Mouse (Mus musculus): Measurements from ENCODE around the gene Sv2b.
"Not testable (repeated sequence)": the region's sequence is repeated elsewhere in the genome, so short reads cannot be mapped to it uniquely, and the experiment has no call there.

Gene Sv2b

GRCm38 (mm10) chr7:75207965-75208644 is 101.0 kb downstream of the Sv2b start:
- no peak for DNase-seq

GRCm38 (mm10) chr7:75206671-75207070 is 102.4 kb downstream of the Sv2b start:
- no peak for DNase-seq

- no peak for DNase-seq
Observed at GRCm38 (mm10) chr7:75205386-75205785, 103.7 kb downstream of the Sv2b start.

- DNase-seq: not testable (repeated sequence)
Observed at GRCm38 (mm10) chr7:75194919-75195230, 114.2 kb downstream of the Sv2b start.

GRCm38 (mm10) chr7:75194158-75194918 is 114.7 kb downstream of the Sv2b start:
- DNase-seq: no peak

- no peak for DNase-seq
Observed at GRCm38 (mm10) chr7:75190192-75190591, 118.9 kb downstream of the Sv2b start.

GRCm38 (mm10) chr7:75175042-75175441 is 134.0 kb downstream of the Sv2b start:
- no peak for DNase-seq

GRCm38 (mm10) chr7:75167481-75167880 is 141.6 kb downstream of the Sv2b start:
- DNase-seq: no peak

- DNase-seq: no peak
Observed at GRCm38 (mm10) chr7:75147174-75147573, 161.9 kb downstream of the Sv2b start.

GRCm38 (mm10) chr7:75142800-75143199 is 166.3 kb downstream of the Sv2b start:
- DNase-seq: no peak

GRCm38 (mm10) chr7:75141919-75142700 is 167.0 kb downstream of the Sv2b start:
- no peak for DNase-seq

- no peak for DNase-seq
Observed at GRCm38 (mm10) chr7:75139306-75139705, 169.8 kb downstream of the Sv2b start.

- DNase-seq: no peak
Observed at GRCm38 (mm10) chr7:75134710-75135617, 174.1 kb downstream of the Sv2b start.

GRCm38 (mm10) chr7:75128036-75128435 is 181.0 kb downstream of the Sv2b start:
- DNase-seq: no peak

GRCm38 (mm10) chr7:75124067-75124466 is 185.0 kb downstream of the Sv2b start:
- DNase-seq: no peak

- DNase-seq: peak; percentile 52
Observed at GRCm38 (mm10) chr7:75118022-75118673, 190.9 kb downstream of the Sv2b start.

- peak; percentile 80 for DNase-seq
Observed at GRCm38 (mm10) chr7:75110689-75111088, 198.4 kb downstream of the Sv2b start.

GRCm38 (mm10) chr7:75107441-75107840 is 201.6 kb downstream of the Sv2b start:
- peak; percentile 54 for DNase-seq

- DNase-seq: no peak
Observed at GRCm38 (mm10) chr7:75103900-75104299, 205.2 kb downstream of the Sv2b start.

GRCm38 (mm10) chr7:75102536-75103332 is 206.3 kb downstream of the Sv2b start:
- no peak for DNase-seq

GRCm38 (mm10) chr7:75085473-75085872 is 223.6 kb downstream of the Sv2b start:
- DNase-seq: no peak

Data from kidney, adult 9 months (tissue).